8 mouse cellular contexts compared by ENCODE assay signal in the genomic region with DNA sequence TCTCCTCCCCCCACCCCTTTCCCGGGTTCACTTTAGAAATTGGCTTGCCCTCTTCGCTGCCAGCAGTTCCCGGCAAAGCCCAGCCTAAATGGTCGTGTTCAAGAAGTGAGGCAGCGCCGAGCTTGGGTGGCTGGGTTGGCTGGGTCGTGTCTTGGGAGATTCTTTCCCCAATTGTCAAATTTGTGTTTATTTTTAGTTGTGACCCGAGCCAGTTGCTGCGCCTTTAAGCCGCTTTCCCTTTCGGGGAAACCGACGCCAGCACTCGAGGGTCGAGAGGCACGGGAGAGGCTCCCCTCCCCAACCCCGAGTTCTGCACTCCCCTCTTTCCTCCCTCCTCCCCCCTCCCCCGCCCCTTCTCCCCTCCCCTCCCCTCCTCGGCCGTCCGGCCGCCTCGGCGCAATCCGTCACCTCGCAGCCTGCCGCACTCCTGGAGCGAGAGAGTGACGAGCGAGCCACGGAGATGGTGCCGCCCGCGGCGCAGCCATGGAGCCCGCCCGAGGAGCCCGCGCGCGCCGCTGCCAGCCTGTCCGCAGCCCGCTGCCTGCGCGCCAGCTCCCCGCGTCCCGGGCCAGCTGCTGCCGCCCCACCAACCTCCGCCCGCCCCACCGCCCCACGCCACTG.
DNase-seq lines count a peak whose midpoint lies in the region; ATAC-seq and TF ChIP-seq lines count a peak whose summit lies in the region.

No protein-coding gene starts in this region.

- WGBS in hindbrain, embryonic 11.5 days: 19% methylated on average over 16 of the region's 54 CpGs
- 14% methylated on average over 14 of the region's 54 CpGs for WGBS in lung, postnatal 0 days
- WGBS in stomach, postnatal 0 days: 13% methylated on average over 30 of the region's 54 CpGs

- H3K27ac ChIP-seq in hindbrain, embryonic 11.5 days (ENCODE audit: low read depth, low read length): no peak overlapping the region
- H3K27ac ChIP-seq in lung, postnatal 0 days (ENCODE audit: low read length): no peak overlapping the region
- H3K27ac ChIP-seq in stomach, postnatal 0 days (replicated peaks): no peak overlapping the region

- no peaks in the 10 kb centered on the region for H3K36me3 ChIP-seq in megakaryocyte, embryonic 14.5 days (replicated peaks; ENCODE audit: low read length)
- H3K36me3 ChIP-seq in hindbrain, embryonic 11.5 days (ENCODE audit: control insufficient read depth, insufficient read depth, low read length): no peaks in the 10 kb centered on the region
- H3K36me3 ChIP-seq in lung, postnatal 0 days (ENCODE audit: insufficient read depth, low read length): no peaks in the 10 kb centered on the region
- no peaks in the 10 kb centered on the region for H3K36me3 ChIP-seq in stomach, postnatal 0 days (ENCODE audit: control insufficient read depth, insufficient read depth, low read length)

- peaks cover 75% of the 10 kb centered on the region for H3K27me3 ChIP-seq in megakaryocyte, embryonic 14.5 days (replicated peaks)
- peaks cover 34% of the 10 kb centered on the region for H3K27me3 ChIP-seq in hindbrain, embryonic 11.5 days (ENCODE audit: control insufficient read depth, insufficient read depth, low read length)
- peaks cover 11% of the 10 kb centered on the region for H3K27me3 ChIP-seq in lung, postnatal 0 days (replicated peaks; ENCODE audit: insufficient read depth, low read length)
- H3K27me3 ChIP-seq in stomach, postnatal 0 days (ENCODE audit: control insufficient read depth, insufficient read depth, low read length): no peaks in the 10 kb centered on the region

- H3K4me2 ChIP-seq in hindbrain, embryonic 11.5 days (replicated peaks; ENCODE audit: low read depth, low read length): peak overlapping the region; percentile 60
- H3K4me2 ChIP-seq in lung, postnatal 0 days (replicated peaks; ENCODE audit: low read depth, low read length): peak overlapping the region; percentile 72
- peak overlapping the region; percentile 74 for H3K4me2 ChIP-seq in stomach, postnatal 0 days (replicated peaks; ENCODE audit: low read depth)

- H3K4me1 ChIP-seq in megakaryocyte, embryonic 14.5 days: no peaks in the 10 kb centered on the region; the same call in 1 of the 2 replicates
- H3K4me1 ChIP-seq in hindbrain, embryonic 11.5 days (replicated peaks; ENCODE audit: control insufficient read depth, insufficient read depth, low read length): no peaks in the 10 kb centered on the region
- no peaks in the 10 kb centered on the region for H3K4me1 ChIP-seq in lung, postnatal 0 days (ENCODE audit: insufficient read depth, low read depth, low read length)
- no peaks in the 10 kb centered on the region for H3K4me1 ChIP-seq in stomach, postnatal 0 days (replicated peaks; ENCODE audit: control insufficient read depth, insufficient read depth)

- H3K9ac ChIP-seq in hindbrain, embryonic 11.5 days (ENCODE audit: low read depth, low read length): peak overlapping the region; percentile 49
- no peak overlapping the region for H3K9ac ChIP-seq in lung, postnatal 0 days (replicated peaks; ENCODE audit: low read depth)
- H3K9ac ChIP-seq in stomach, postnatal 0 days (ENCODE audit: low read length): no peak overlapping the region

- no peak for TF ChIP-seq EP300 in lung, postnatal 0 days (IDR thresholded peaks at IDR 0.05)
- TF ChIP-seq EP300 in stomach, postnatal 0 days (optimal IDR thresholded peaks at IDR 0.05): no peak

- TF ChIP-seq CTCF in lung, postnatal 0 days (IDR thresholded peaks at IDR 0.05): no peak
- TF ChIP-seq CTCF in stomach, postnatal 0 days (IDR thresholded peaks at IDR 0.05; ENCODE audit: low read depth): no peak

- H3K4me3 ChIP-seq in megakaryocyte, embryonic 14.5 days (replicated peaks): peak overlapping the region; percentile 18
- H3K4me3 ChIP-seq in hindbrain, embryonic 11.5 days (ENCODE audit: low read depth, low read length): peak overlapping the region; percentile 55
- H3K4me3 ChIP-seq in lung, postnatal 0 days (ENCODE audit: low read depth, low read length): peak overlapping the region; percentile 39
- peak overlapping the region; percentile 45 for H3K4me3 ChIP-seq in stomach, postnatal 0 days (ENCODE audit: low read depth, low read length)

- no peaks in the 10 kb centered on the region for H3K9me3 ChIP-seq in megakaryocyte, embryonic 14.5 days
- H3K9me3 ChIP-seq in hindbrain, embryonic 11.5 days (ENCODE audit: control insufficient read depth, low read length): no peaks in the 10 kb centered on the region
- no peaks in the 10 kb centered on the region for H3K9me3 ChIP-seq in lung, postnatal 0 days (ENCODE audit: low read length)
- no peaks in the 10 kb centered on the region for H3K9me3 ChIP-seq in stomach, postnatal 0 days (ENCODE audit: control insufficient read depth, low read length)

- peak; percentile 8 to 34 for DNase-seq in cerebellum, postnatal 25 days
- DNase-seq in cerebellum, adult 11-12 months: no peak
- peak; percentile 43 for DNase-seq in hindbrain, embryonic 11.5 days (ENCODE audit: low spot score)
- no peak for DNase-seq in lung, postnatal 0 days (ENCODE audit: low spot score)
- peak; percentile 19 for DNase-seq in stomach, postnatal 0 days (ENCODE audit: low spot score)
- no peak for DNase-seq in thymus, postnatal 0 days (ENCODE audit: low spot score)

- ATAC-seq in megakaryocyte, adult 5-6 weeks (ENCODE audit: poor library complexity, severe bottlenecking): no peak
- peak; percentile 56 for ATAC-seq in hindbrain, embryonic 11.5 days (ENCODE audit: low FRiP score)
- 0 out of 2 replicates have a peak, but pooled peaks have one; percentile 30 for ATAC-seq in lung, postnatal 0 days
- no peak for ATAC-seq in stomach, postnatal 0 days (ENCODE audit: low FRiP score, low TSS enrichment)

Comparison
In these comparisons a context has a peak if more than half of its experiments do, and no peak if none do; other contexts are left out.
1. DNase-seq: peak in cerebellum, postnatal 25 days (2 of 2), hindbrain, embryonic 11.5 days (single experiment) and stomach, postnatal 0 days (single experiment); none in cerebellum, adult 11-12 months (single experiment), lung, postnatal 0 days (single experiment) and thymus, postnatal 0 days (single experiment).
2. ATAC-seq: peak in hindbrain, embryonic 11.5 days (single experiment) and lung, postnatal 0 days (single experiment); none in megakaryocyte, adult 5-6 weeks (single experiment) and stomach, postnatal 0 days (single experiment).
3. Peak in every context shown above with its lines, with median percentiles within 50 percentile points of each other: H3K4me3 ChIP-seq and H3K4me2 ChIP-seq.